Mouse (Mus musculus) heart, adult 18-20 months (tissue): Measurements from ENCODE around the gene Clic3. TPM values are rescaled to one million over a fixed set of nuclear protein-coding genes. Genes with fewer than 3 reads are reported as not detected.
"Not testable (repeated sequence)": the region's sequence is repeated elsewhere in the genome, so short reads cannot be mapped to it uniquely, and the experiment has no call there.

Experiments
- DNase-seq, 2 experiments: peaks; one replicate each; pipeline ENCODE4 v3.0.0; 2021 to 2022; ENCODE audit warnings: mixed read lengths in 1 of 2
- long read RNA-seq, 2 experiments: library from polyadenylated mRNA; stranded (forward); transcript quantifications; one replicate each; pipeline ENCODE4 v2.0.0; 2021
- total RNA-seq, 2 experiments: library from RNA; stranded (reverse); gene quantifications; 2 replicates each; pipeline ENCODE4 v1.2.3; 2021

Gene Clic3
- total RNA-seq: 1 to 10 TPM in 1 of 2 experiments, under 1 TPM in 1; 0.82 to 1.7 TPM
- long read RNA-seq, experiment 1, partial matches to known transcripts: 0 of 3 reads
- long read RNA-seq, experiment 1, other reads (novel, unspliced or antisense): 0 of 3 reads
- long read RNA-seq, experiment 2: 0 reads

- DNase-seq: no peak
Observed at GRCm38 (mm10) chr2:25456205-25456953, at the start of gene Clic3. Gene Clic3, plus strand, starts transcription at chr2:25456838.

- DNase-seq: no peak
Observed at GRCm38 (mm10) chr2:25408908-25409307, 47.7 kb upstream of the Clic3 start.

GRCm38 (mm10) chr2:25413436-25413835 is 43.2 kb upstream of the Clic3 start:
- not testable (repeated sequence) for DNase-seq

- DNase-seq: peak; percentile 37 to 62
Observed at GRCm38 (mm10) chr2:25417426-25417825, 39.2 kb upstream of the Clic3 start.

- peak; percentile 39 to 65 for DNase-seq
Observed at GRCm38 (mm10) chr2:25421896-25422295, 34.7 kb upstream of the Clic3 start.

- peak; percentile 34 to 44 for DNase-seq
Observed at GRCm38 (mm10) chr2:25422587-25423410, 33.8 kb upstream of the Clic3 start, which contains the start of gene Fut7. Gene Fut7, plus strand, starts transcription at chr2:25423267.

- no peak for DNase-seq
Observed at GRCm38 (mm10) chr2:25423626-25424025, 33.0 kb upstream of the Clic3 start.

- DNase-seq: no peak
Observed at GRCm38 (mm10) chr2:25425481-25425880, 31.2 kb upstream of the Clic3 start.

- DNase-seq: peak; percentile 68 to 87
Observed at GRCm38 (mm10) chr2:25426721-25427191, 29.9 kb upstream of the Clic3 start.

GRCm38 (mm10) chr2:25427256-25427655 is 29.4 kb upstream of the Clic3 start:
- no peak for DNase-seq

GRCm38 (mm10) chr2:25428442-25429236 is 28.0 kb upstream of the Clic3 start, which contains the start of gene Abca2:
Gene Abca2, plus strand, starts transcription at chr2:25428703.
- DNase-seq: peak; percentile 91 to 96

GRCm38 (mm10) chr2:25429435-25430180 is 27.0 kb upstream of the Clic3 start:
- peak in 1 of 2 experiments; percentile 15 for DNase-seq

- DNase-seq: no peak
Observed at GRCm38 (mm10) chr2:25430395-25431233, 26.0 kb upstream of the Clic3 start.

- no peak for DNase-seq
Observed at GRCm38 (mm10) chr2:25431308-25431855, 25.3 kb upstream of the Clic3 start.

GRCm38 (mm10) chr2:25432326-25433098 is 24.1 kb upstream of the Clic3 start:
- DNase-seq: no peak

- no peak for DNase-seq
Observed at GRCm38 (mm10) chr2:25433101-25433500, 23.5 kb upstream of the Clic3 start.

GRCm38 (mm10) chr2:25434292-25434691 is 22.3 kb upstream of the Clic3 start:
- no peak for DNase-seq

GRCm38 (mm10) chr2:25436286-25436820 is 20.3 kb upstream of the Clic3 start:
- DNase-seq: no peak

GRCm38 (mm10) chr2:25441067-25441466 is 15.6 kb upstream of the Clic3 start:
- no peak for DNase-seq
